In the genomic region with DNA sequence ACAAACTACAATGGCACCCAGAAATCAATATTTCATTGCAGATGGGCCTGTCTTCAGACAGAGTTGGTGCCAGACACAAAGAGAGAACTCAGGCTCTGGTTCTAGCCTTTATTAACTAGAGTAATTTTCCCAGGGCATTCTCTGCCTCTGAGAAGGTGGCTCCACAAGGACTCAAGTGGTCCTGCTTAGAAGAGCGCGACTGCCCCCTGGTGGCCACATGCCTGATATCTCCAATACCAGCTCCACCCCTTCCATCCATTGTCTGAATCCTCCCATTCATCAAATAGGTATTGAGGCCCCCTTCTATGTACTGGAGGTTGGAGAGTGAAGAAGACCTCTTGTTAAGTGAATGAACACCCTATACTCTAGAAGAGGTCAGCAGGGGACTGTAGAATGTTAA, we compare ENCODE assay signal across 8 mouse cellular contexts.
DNase-seq lines count a peak whose midpoint lies in the region; ATAC-seq and TF ChIP-seq lines count a peak whose summit lies in the region.

No protein-coding gene starts in this region.

- H3K9ac ChIP-seq in hindbrain, postnatal 0 days (replicated peaks; ENCODE audit: low read length) = no peak overlapping the region

- H3K4me1 ChIP-seq in hindbrain, postnatal 0 days (ENCODE audit: insufficient read depth, low read length) = no peaks in the 10 kb centered on the region

- no peak overlapping the region for H3K27ac ChIP-seq in hindbrain, postnatal 0 days

- H3K4me2 ChIP-seq in hindbrain, postnatal 0 days (ENCODE audit: low read depth, low read length) = no peak overlapping the region

- DNase-seq in Muller cell, postnatal 12 days (ENCODE audit: inconsistent ontology term) = peak; percentile 83
- peak; percentile 20 for DNase-seq in cerebellum, adult 11-12 months
- peak; percentile 82 for DNase-seq in hindbrain, postnatal 0 days (ENCODE audit: low spot score)
- peak; percentile 66 to 67 for DNase-seq in layer of hippocampus, postnatal 36 days
- peak; percentile 46 for DNase-seq in right cerebral cortex, postnatal 25 days
- DNase-seq in yolk sac, embryonic 10.5 days (ENCODE audit: low spot score) = peak; percentile 17

- H3K27me3 ChIP-seq in hindbrain, postnatal 0 days (ENCODE audit: insufficient read depth, low read length) = no peaks in the 10 kb centered on the region

- H3K36me3 ChIP-seq in hindbrain, postnatal 0 days (ENCODE audit: insufficient read depth, low read length) = no peaks in the 10 kb centered on the region

- H3K9me3 ChIP-seq in hindbrain, postnatal 0 days (ENCODE audit: low read length) = no peaks in the 10 kb centered on the region

- H3K4me3 ChIP-seq in hindbrain, postnatal 0 days (ENCODE audit: low read length) = no peak overlapping the region

- WGBS in hindbrain, postnatal 0 days = 3% methylated on average over 2 of the region's 2 CpGs

- peak; percentile 75 for TF ChIP-seq CTCF in hindbrain, postnatal 0 days (IDR thresholded peaks at IDR 0.05; ENCODE audit: low read depth)

- peak; percentile 95 for ATAC-seq in frontal cortex, adult (ENCODE audit: low TSS enrichment)
- ATAC-seq in hindbrain, postnatal 0 days = peak; percentile 78
- ATAC-seq in megakaryocyte, adult 5-6 weeks (ENCODE audit: poor library complexity, severe bottlenecking) = peak; percentile 64

Comparison
In these comparisons a context has a peak if more than half of its experiments do, and no peak if none do; other contexts are left out.
1. DNase-seq: peak in every context shown above with its lines; median percentile 83 in Muller cell, postnatal 12 days; 82 in hindbrain, postnatal 0 days; 66 in layer of hippocampus, postnatal 36 days; 46 in right cerebral cortex, postnatal 25 days; 20 in cerebellum, adult 11-12 months; 17 in yolk sac, embryonic 10.5 days.